Mouse (Mus musculus) bone marrow, adult 2 months (tissue): ENCODE measurements around the gene Ggact.

Experiments
- CTCF ChIP-seq: fragments of 200-500 bp; IDR thresholded peaks from 2 replicates; pipeline ENCODE4 v1.5.1; 2011; ENCODE audit warnings: low read length, control low read depth; ENCODE audit not compliant: control insufficient read depth, insufficient read depth
- POLR2A ChIP-seq: fragments of 200-500 bp; IDR thresholded peaks from 2 replicates; pipeline ENCODE4 v1.6.1; 2011; ENCODE audit warnings: low read depth, mild to moderate bottlenecking, control low read depth, low read length, borderline replicate concordance; ENCODE audit not compliant: control insufficient read depth

- TF ChIP-seq POLR2A, result no peak
- TF ChIP-seq CTCF, result no peak
These were observed 22.9 kb upstream of the Ggact start for GRCm38 (mm10) chr14:122936460-122936859.
